Mouse (Mus musculus) left cerebral cortex, adult 9 months (tissue): ENCODE data around the gene Tollip.
A peak's percentile ranks its signal among the peaks of the same experiment; 100 is the strongest.

Experiments used
- DNase-seq, 2 experiments: peaks; one replicate each; pipeline ENCODE4 v3.0.0; 2022; ENCODE audit warnings: low spot score in 2 of 2

Gene Tollip

DNA sequence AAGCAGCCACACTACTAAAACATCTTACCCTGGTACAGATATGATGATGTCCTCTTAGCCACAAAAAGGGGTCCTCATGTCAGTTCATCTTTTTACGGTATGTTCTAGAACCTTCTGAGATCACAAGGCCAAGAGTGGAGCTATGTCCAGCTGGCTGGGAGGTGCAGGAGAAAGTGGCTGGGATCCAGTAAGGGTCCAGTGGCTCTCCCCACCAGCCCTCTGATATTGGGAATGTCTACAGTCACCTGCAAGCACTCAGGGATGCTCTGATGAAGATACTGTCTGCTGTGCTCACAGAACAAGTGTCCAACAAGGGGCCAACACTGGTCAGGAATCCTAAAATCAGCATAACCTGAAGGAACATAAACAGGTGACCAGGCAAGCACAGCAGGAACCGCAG is at the start of gene Tollip:
Gene Tollip, minus strand, starts transcription at position 101 of the 400 bp plus-strand sequence.
- DNase-seq = no peak

GRCm38 (mm10) chr7:141966281-141966680 is 48.0 kb upstream of the Tollip start:
- no peak for DNase-seq

DNA sequence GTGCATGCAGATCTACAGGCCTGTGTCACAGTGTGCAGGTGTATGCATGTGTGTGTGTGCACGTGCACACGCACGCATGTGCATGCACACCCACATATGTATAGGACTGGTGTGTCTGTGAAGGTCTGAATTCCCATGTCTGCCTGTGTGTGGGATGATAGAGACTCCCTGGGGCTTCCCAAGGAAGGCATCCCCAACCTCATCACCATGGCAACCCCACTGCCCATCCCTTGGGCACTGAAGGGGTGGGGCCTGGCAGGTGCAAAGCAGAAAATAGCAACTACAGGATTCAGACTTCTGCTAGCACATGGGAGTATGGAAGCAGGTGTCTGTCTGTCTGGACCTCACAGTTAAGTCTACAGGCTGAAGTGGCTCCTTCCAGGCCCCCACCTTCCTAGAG is 44.2 kb upstream of the Tollip start:
- DNase-seq = peak in 1 of 2 experiments; percentile 51

DNA sequence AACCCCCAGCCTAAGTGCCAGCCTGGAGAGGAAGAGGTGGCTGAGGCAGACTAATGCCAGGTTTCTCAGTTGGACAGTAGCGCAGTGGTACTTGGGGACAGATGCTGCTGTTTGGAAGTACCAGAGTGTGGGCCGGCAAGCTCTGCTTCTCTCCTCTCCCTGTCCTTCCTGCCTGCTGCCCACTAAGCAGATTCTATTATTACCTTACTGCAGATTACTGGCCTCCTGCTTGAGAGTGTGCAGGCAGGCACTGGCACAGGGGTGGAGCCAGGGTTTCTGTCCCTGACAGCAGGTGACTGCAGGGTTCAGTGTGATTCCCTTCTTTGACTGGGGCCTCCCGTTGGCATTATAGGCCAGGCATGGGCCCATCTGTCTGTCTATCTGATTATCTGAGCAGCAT is 43.2 kb upstream of the Tollip start:
- DNase-seq = peak in 1 of 2 experiments; percentile 61

DNA sequence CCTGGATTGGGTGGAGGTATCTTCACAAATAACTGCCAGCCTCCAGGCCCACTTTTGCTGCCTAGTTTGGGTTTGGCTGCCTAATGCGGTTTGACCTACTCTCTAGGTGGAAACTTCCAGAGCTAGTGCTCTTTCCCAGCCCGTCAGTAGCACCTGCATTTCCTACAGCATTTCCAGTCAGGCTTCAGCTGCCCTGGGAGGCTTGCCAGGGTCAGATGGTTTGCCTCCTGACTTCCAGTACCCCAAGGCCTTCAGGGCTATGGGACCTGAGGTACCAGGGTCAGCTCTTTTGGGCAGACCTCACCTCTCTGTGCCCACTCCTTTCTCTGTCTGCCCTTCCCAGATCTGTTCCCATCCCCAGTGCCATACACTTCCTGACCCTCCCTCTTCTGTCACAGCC is 42.6 kb upstream of the Tollip start:
- DNase-seq = no peak

GRCm38 (mm10) chr7:141959133-141959532 is 40.8 kb upstream of the Tollip start:
- no peak for DNase-seq

- DNase-seq = no peak
These were observed 39.9 kb upstream of the Tollip start for GRCm38 (mm10) chr7:141958211-141958610.

DNA sequence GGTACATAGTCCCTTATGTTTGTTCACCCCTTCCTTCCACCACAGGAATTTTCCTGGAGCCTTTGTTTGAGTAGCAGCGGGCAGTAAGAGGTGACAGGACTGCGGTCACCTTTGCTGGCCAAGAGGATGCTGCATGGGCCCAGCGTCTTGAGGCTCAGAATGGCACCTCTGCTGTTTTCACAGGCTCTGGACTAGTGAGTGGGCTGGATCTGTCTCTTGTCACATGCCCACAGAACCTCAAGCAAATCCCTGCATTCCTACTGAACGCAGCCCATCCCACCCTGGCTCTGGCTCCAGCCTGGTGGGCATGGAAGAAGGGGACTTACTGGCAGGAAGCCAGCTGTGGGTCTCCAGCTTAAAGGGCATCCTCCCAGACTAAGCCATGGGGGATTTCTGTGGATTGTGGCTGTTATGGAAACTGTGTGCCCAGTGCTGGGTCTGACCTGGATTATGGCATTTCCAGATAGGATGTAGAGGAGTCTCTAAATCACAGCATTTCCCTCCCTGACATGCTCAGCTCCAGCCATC is 39.3 kb upstream of the Tollip start:
- DNase-seq = no peak

GRCm38 (mm10) chr7:141956174-141956566 is 37.9 kb upstream of the Tollip start:
- DNase-seq = peak in 1 of 2 experiments; percentile 60

- peak in 1 of 2 experiments; percentile 60 for DNase-seq
These were observed 37.4 kb upstream of the Tollip start for GRCm38 (mm10) chr7:141955565-141956173.

GRCm38 (mm10) chr7:141953616-141954015 is 35.3 kb upstream of the Tollip start:
- DNase-seq = peak in 1 of 2 experiments; percentile 19

DNA sequence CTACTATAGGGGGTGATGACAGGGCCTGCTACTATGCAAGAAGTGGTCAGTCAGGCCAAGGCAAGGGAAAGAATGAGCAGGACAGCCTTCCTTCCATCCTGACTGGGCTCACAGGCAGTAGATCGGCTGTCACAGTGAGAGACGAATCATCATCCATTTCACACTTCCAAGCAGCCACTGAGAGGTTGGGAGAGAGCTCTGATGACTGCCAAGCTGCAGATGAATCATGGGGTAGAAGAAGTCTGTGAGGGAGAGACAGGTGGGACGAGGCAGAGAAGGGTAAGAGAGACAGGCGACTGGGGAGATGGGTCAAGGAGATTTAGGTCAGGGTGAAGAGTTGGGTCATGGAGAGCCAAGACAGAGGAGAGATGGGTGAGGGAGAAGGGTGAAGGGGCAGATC is 34.6 kb upstream of the Tollip start:
- DNase-seq = peak in 1 of 2 experiments; percentile 59

DNA sequence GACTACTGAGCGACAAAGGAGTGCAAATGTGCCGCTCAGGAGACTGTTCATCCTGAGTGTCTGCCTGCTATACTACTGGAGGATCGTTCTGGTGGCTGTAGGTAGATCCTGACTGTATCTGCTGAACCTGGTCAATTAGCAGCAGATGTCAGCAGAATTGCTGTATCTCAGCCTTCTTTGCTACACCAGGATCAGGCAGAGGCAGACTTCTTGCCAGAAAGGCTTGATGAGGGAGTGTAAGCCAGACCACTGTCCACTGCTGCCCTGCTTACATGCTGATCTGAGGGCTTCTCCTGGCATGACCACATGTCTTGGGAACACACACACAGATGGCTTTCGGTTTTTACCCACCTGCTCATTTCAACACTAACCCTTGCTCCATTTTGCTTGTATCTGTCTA is 33.5 kb upstream of the Tollip start:
- peak in 1 of 2 experiments; percentile 4 for DNase-seq

DNA sequence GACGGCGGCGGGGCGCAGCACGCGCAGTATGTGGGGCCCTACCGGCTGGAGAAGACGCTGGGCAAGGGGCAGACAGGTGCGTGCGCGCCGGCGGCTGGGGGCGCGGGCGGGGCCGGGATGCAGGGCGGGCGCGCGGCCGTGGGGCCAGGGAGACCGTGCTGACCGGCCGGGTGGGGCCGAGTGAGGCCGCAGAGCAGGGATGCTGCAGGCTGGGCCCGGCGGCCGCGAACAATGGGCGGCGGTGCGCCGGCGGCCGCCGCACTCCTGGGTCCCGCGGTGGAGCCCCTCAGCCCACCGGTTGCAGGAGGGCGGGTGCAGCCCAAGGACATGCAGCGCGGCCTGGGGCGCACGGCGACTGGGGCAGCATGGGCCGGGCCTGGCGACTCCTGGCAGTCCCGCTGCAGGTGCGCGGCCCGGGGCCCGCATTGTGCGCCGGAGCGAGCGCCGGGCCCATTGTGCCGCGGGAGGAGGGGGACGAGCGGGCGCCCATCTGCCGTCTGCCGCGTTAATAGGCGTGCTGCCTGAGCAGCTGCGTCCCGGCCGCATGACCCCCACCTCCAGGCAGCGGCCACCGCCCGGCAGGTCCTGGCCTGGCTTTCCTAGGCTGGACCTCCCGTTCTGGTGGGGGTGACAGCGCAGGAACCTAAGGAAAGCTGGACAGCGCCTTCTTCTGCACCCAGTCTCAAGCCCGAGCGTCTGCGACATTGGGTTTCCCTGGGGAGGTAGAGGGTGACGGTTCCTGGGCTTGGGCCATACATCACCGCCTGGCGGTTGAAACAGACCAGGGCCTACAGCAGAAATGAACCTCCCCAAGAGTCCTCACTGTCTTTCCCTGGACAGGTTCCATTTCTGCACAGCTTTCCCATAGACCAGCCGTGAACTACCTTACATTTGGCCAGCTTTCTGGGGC is 32.1 kb upstream of the Tollip start:
- DNase-seq = peak in 1 of 2 experiments; percentile 58

GRCm38 (mm10) chr7:141949799-141950103 is 31.4 kb upstream of the Tollip start:
- DNase-seq = no peak

DNA sequence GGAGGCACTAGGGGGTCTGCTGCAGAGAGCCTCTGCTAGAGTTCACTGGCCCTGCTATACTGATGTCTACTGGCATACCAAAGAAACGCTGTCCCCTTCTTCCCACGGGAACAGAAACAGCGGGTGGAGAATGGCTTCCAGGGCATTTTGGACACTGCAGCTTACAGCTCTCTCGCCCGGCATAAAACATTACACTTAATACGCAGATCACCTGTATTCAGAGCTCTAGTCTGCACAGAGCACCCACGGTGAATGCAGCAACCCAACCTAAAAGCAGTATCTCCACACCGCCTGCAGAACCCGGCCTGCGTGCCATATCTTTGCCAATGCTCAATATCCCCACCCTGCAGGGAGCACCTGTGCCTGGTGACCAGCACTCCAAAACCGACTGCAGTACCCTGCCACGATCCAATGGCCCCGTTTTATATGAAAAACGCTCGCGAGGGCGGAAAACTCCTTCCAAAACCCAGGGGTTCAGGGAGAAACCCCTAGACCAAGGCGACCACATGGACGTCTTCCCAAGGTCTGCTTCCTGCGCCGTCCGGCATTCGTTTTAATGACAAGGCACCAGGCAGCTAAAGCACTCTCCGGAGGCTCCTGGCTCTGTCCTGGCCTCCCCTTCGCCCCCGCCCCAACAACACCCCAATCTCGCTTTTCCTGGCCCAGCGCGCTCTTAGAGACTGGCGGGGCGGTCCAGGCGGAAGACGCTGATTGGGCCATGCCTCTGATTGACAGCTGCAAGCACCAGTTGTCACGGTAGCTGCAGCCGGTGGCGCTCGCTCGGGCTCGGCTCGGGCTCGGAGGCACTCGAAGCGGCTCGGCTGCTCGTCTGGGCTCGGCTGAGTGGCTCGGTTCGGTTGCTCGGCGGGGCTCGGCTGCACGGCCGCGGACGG is 30.8 kb upstream of the Tollip start, which contains the start of gene Brsk2:
Gene Brsk2, plus strand, starts transcription at position 846 of the 893 bp plus-strand sequence.
- DNase-seq = peak; percentile 93 to 96

DNA sequence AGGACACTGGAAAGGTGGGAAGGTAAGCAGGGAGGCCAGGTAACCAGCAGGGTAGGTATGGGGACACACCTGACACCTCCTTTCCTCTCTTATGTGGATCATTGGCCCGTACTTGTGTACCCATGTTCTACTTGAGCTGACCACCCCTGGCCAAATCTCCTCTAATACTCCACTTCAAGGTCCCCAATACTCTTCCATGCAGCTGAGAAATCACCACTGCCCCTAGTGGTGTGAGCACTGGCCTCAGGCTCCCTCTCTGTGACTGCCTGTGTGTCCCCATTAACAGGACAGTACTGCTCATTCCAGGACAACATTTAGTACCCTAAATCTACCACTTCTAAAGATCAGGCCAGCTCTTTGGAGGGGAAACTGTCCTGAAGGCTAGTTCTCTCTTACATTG is 29.7 kb upstream of the Tollip start:
- DNase-seq = no peak

- DNase-seq = no peak
These were observed 29.2 kb upstream of the Tollip start for GRCm38 (mm10) chr7:141947512-141947911.

- DNase-seq = peak in 1 of 2 experiments; percentile 86
These were observed 27.6 kb upstream of the Tollip start for GRCm38 (mm10) chr7:141945927-141946326.

DNA sequence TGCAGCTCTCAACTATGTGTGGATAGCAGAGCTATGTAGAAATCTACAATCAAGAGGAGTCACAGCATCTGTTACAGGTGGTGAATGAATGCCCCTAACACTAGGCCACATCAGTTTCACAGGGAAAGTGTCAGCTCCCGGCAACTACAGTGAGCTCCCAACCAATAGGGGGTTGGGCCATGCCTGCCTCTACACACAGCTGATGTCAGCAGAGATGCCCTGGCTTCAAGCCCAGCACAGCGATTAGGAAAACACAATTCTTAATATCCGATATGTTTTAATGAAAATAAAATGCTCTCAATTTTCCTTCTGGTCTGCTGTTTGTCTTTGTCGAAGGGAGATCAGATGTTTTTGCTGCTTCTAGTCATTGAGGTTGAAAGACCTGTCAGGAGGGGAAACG is 25.1 kb upstream of the Tollip start:
- no peak for DNase-seq

- DNase-seq = no peak
These were observed 16.6 kb upstream of the Tollip start for GRCm38 (mm10) chr7:141934951-141935350.
